Mouse (Mus musculus): ENCODE results near the gene Plcb4.

DNA sequence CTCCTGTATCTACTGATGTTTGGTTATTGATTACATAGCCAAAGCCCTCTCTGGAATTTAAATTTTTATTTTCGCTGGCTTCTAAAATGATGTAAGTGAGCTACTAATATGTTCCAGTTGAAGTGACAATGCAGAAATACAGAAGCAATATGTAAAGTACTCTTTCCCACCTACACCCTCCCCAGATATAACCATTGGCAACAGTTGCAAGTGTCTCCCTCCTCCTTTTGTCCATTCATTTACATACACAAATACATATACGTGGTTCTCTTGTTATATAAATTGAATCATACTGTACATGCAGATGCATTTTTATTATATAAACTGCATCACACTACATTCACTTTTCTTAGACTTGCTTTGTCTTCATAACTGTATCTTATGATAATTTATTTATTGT lies 8.7 kb downstream of the Plcb4 start:
- no peak for TF ChIP-seq CTCF (IDR thresholded peaks at IDR 0.05; ENCODE audit: borderline replicate concordance, insufficient read depth, low read length)
- TF ChIP-seq POLR2A (IDR thresholded peaks at IDR 0.05; ENCODE audit: low read depth, low read length) = no peak
